Mouse (Mus musculus): Measurements from ENCODE around the gene Rps25. TPM values are rescaled to one million over a fixed set of nuclear protein-coding genes. Genes with fewer than 3 reads are reported as not detected.
"Not testable (repeated sequence)": the region's sequence is repeated elsewhere in the genome, so short reads cannot be mapped to it uniquely, and the experiment has no call there.

Gene Rps25
- polyA plus RNA-seq, 1 experiment from 2014 or later: 1,882 TPM

GRCm38 (mm10) chr9:44432577-44433185, 25.7 kb downstream of the Rps25 start:
- WGBS: 36% methylated on average over 5 of the region's 5 CpGs
- Histone ChIP-seq H3K9ac (no peak overlapping the region), H3K4me1 (no peaks in the 10 kb centered on the region; the same call in 1 of the 2 replicates), H3K36me3 (no peaks in the 10 kb centered on the region), H3K27ac (no peak overlapping the region), H3K4me2 (no peak overlapping the region), H3K9me3 (replicated peaks) (no peaks in the 10 kb centered on the region), H3K27me3 (no peaks in the 10 kb centered on the region), H3K4me3 (replicated peaks) (no peak overlapping the region)
- ATAC-seq (replicated peaks; ENCODE audit: low FRiP score): no peak

GRCm38 (mm10) chr9:44435747-44436146, 28.8 kb downstream of the Rps25 start:
- no peak overlapping the region for H3K9ac ChIP-seq
- no peaks in the 10 kb centered on the region for H3K27me3 ChIP-seq
- no peak for ATAC-seq (replicated peaks; ENCODE audit: low FRiP score)
- no peak overlapping the region for H3K4me3 ChIP-seq (replicated peaks)
- no peaks in the 10 kb centered on the region; the same call in 1 of the 2 replicates for H3K4me1 ChIP-seq
- H3K27ac ChIP-seq: no peak overlapping the region
- H3K9me3 ChIP-seq (replicated peaks): no peaks in the 10 kb centered on the region
- 77% methylated on average over 6 of the region's 6 CpGs for WGBS
- H3K36me3 ChIP-seq: no peaks in the 10 kb centered on the region
- no peak overlapping the region for H3K4me2 ChIP-seq

- Histone ChIP-seq H3K27me3 (no peaks in the 10 kb centered on the region), H3K9ac (no peak within 1 kb of the TSS), H3K27ac (no peak within 1 kb of the TSS), H3K4me3 (replicated peaks) (no peak within 1 kb of the TSS), H3K36me3 (no peaks in the 10 kb centered on the region), H3K9me3 (replicated peaks) (no peaks in the 10 kb centered on the region), H3K4me2 (no peak within 1 kb of the TSS), H3K4me1 (no peaks in the 10 kb centered on the region)
- no peak for ATAC-seq (replicated peaks; ENCODE audit: low FRiP score)
- WGBS: 78% methylated on average over 19 of the region's 19 CpGs
These were observed 34.0 kb downstream of the Rps25 start, which contains the start of gene Foxr1 for GRCm38 (mm10) chr9:44440961-44441360. Gene Foxr1 (minus strand): TSS chr9:44441136.

GRCm38 (mm10) chr9:44444402-44445025, 37.6 kb downstream of the Rps25 start:
- 89% methylated on average over 7 of the region's 7 CpGs for WGBS

GRCm38 (mm10) chr9:44450387-44450786, 43.4 kb downstream of the Rps25 start:
- no peak overlapping the region for H3K27ac ChIP-seq
- H3K9me3 ChIP-seq (replicated peaks): no peaks in the 10 kb centered on the region
- no peak overlapping the region for H3K4me2 ChIP-seq
- no peaks in the 10 kb centered on the region for H3K36me3 ChIP-seq
- H3K27me3 ChIP-seq: peaks cover 22% of the 10 kb centered on the region
- H3K4me3 ChIP-seq (replicated peaks): no peak overlapping the region
- H3K9ac ChIP-seq: no peak overlapping the region
- peaks cover 14% of the 10 kb centered on the region for H3K4me1 ChIP-seq
- no peak for ATAC-seq (replicated peaks; ENCODE audit: low FRiP score)

More at GRCm38 (mm10) chr9:44444402-44445025, 37.6 kb downstream of the Rps25 start:
- H3K9ac ChIP-seq; ATAC-seq (replicated peaks; ENCODE audit: low FRiP score); H3K27ac ChIP-seq; H3K36me3 ChIP-seq; H3K4me1 ChIP-seq; H3K4me2 ChIP-seq; H3K27me3 ChIP-seq; H3K4me3 ChIP-seq (replicated peaks); H3K9me3 ChIP-seq (replicated peaks): not testable (repeated sequence)

- peak; percentile 82 for ATAC-seq (replicated peaks; ENCODE audit: low FRiP score)
- H3K9me3 ChIP-seq (replicated peaks): no peaks in the 10 kb centered on the region
- H3K27ac ChIP-seq: no peak overlapping the region
- peak overlapping the region; percentile 40 for H3K4me2 ChIP-seq
- H3K27me3 ChIP-seq: peaks cover 38% of the 10 kb centered on the region
- no peak overlapping the region for H3K9ac ChIP-seq
- 10% methylated on average over 14 of the region's 14 CpGs for WGBS
- 0 out of 2 replicates have a peak overlapping the region, but pooled peaks have one; percentile 7 for H3K4me3 ChIP-seq (replicated peaks)
- H3K36me3 ChIP-seq: no peaks in the 10 kb centered on the region
- peaks cover 14% of the 10 kb centered on the region for H3K4me1 ChIP-seq
These were observed 47.4 kb downstream of the Rps25 start for GRCm38 (mm10) chr9:44454132-44454890.

GRCm38 (mm10) chr9:44454891-44455220, 47.9 kb downstream of the Rps25 start, which contains the start of gene Upk2:
Gene Upk2 (minus strand): TSS chr9:44454976.
- Histone ChIP-seq H3K9ac (no peak within 1 kb of the TSS; the same call in 1 of the 2 replicates), H3K4me2 (peak within 1 kb of the TSS; percentile 40), H3K9me3 (replicated peaks) (no peaks in the 10 kb centered on the region), H3K36me3 (no peaks in the 10 kb centered on the region), H3K4me3 (replicated peaks) (0 out of 2 replicates have a peak within 1 kb of the TSS, but pooled peaks have one; percentile 7), H3K4me1 (peaks cover 14% of the 10 kb centered on the region), H3K27me3 (peaks cover 38% of the 10 kb centered on the region), H3K27ac (no peak within 1 kb of the TSS)
- no peak for ATAC-seq (replicated peaks; ENCODE audit: low FRiP score)
- WGBS: 32% methylated on average over 4 of the region's 4 CpGs

GRCm38 (mm10) chr9:44457035-44457742, 50.2 kb downstream of the Rps25 start:
- no peaks in the 10 kb centered on the region for H3K9me3 ChIP-seq (replicated peaks)
- H3K4me3 ChIP-seq (replicated peaks): no peak overlapping the region
- no peak overlapping the region for H3K4me2 ChIP-seq
- 2% methylated on average over 11 of the region's 11 CpGs for WGBS
- H3K27ac ChIP-seq: no peak overlapping the region
- peaks cover 38% of the 10 kb centered on the region for H3K27me3 ChIP-seq
- H3K36me3 ChIP-seq: no peaks in the 10 kb centered on the region
- peaks cover 14% of the 10 kb centered on the region for H3K4me1 ChIP-seq
- ATAC-seq (replicated peaks; ENCODE audit: low FRiP score): 0 out of 2 replicates have a peak, but pooled peaks have one; percentile 12
- H3K9ac ChIP-seq: no peak overlapping the region

Small RNA genes within 50 kb of the gene (microRNA-seq; reads per million reads assigned to microRNA genes)
- gene Mir7085: not detected

Other genes with a start within 250 kb of the Rps25 start
- gene Cbl, start 173.1 kb upstream of the Rps25 start, polyA plus RNA-seq (2015; fragmentation: Nextera tagmentation; extraction: Ambion mirVana): 18.6 and 22.9 TPM in 2 replicates
- gene Ccdc153, start 166.5 kb upstream of the Rps25 start, polyA plus RNA-seq (2015; fragmentation: Nextera tagmentation; extraction: Ambion mirVana): not detected in 2 replicates
- gene Pdzd3, start 155.7 kb upstream of the Rps25 start, polyA plus RNA-seq (2015; fragmentation: Nextera tagmentation; extraction: Ambion mirVana): 7.8 and 8.5 TPM in 2 replicates
- 6.5 and 7.9 TPM in 2 replicates for gene Nlrx1, start 138.5 kb upstream of the Rps25 start, polyA plus RNA-seq (2015; fragmentation: Nextera tagmentation; extraction: Ambion mirVana)
- 2.5 and 3.4 TPM in 2 replicates for gene Abcg4, start 118.5 kb upstream of the Rps25 start, polyA plus RNA-seq (2015; fragmentation: Nextera tagmentation; extraction: Ambion mirVana)
- 27.1 and 27.9 TPM in 2 replicates for gene Hinfp, start 101.5 kb upstream of the Rps25 start, polyA plus RNA-seq (2015; fragmentation: Nextera tagmentation; extraction: Ambion mirVana)
- gene C2cd2l, start 86.9 kb upstream of the Rps25 start, polyA plus RNA-seq (2015; fragmentation: Nextera tagmentation; extraction: Ambion mirVana): 6.6 and 8.8 TPM in 2 replicates
- 41.7 and 46.7 TPM in 2 replicates for gene Dpagt1, start 81.1 kb upstream of the Rps25 start, polyA plus RNA-seq (2015; fragmentation: Nextera tagmentation; extraction: Ambion mirVana)
- 390 and 426 TPM in 2 replicates for gene H2afx, start 72.4 kb upstream of the Rps25 start, polyA plus RNA-seq (2015; fragmentation: Nextera tagmentation; extraction: Ambion mirVana)
- 126 and 145 TPM in 2 replicates for gene Hmbs, start 62.9 kb upstream of the Rps25 start, polyA plus RNA-seq (2015; fragmentation: Nextera tagmentation; extraction: Ambion mirVana)
- 30.4 and 32.9 TPM in 2 replicates for gene Vps11, start 45.5 kb upstream of the Rps25 start, polyA plus RNA-seq (2015; fragmentation: Nextera tagmentation; extraction: Ambion mirVana)
- gene Hyou1, start 27.6 kb upstream of the Rps25 start, polyA plus RNA-seq (2015; fragmentation: Nextera tagmentation; extraction: Ambion mirVana): 43.9 and 48.2 TPM in 2 replicates
- gene Slc37a4, start 10.3 kb upstream of the Rps25 start, polyA plus RNA-seq (2015; fragmentation: Nextera tagmentation; extraction: Ambion mirVana): 47.5 and 48.4 TPM in 2 replicates
- 135 and 138 TPM in 2 replicates for gene Trappc4, start 461 bp downstream of the Rps25 start, polyA plus RNA-seq (2015; fragmentation: Nextera tagmentation; extraction: Ambion mirVana)
- 29.1 and 30.9 TPM in 2 replicates for gene Ccdc84, start 11.4 kb downstream of the Rps25 start, polyA plus RNA-seq (2015; fragmentation: Nextera tagmentation; extraction: Ambion mirVana)
- not detected in 2 replicates for gene Foxr1, start 34.0 kb downstream of the Rps25 start, polyA plus RNA-seq (2015; fragmentation: Nextera tagmentation; extraction: Ambion mirVana)
- 0.60 and 2.5 TPM in 2 replicates for gene Upk2, start 47.8 kb downstream of the Rps25 start, polyA plus RNA-seq (2015; fragmentation: Nextera tagmentation; extraction: Ambion mirVana)
- gene Bcl9l, start 75.7 kb downstream of the Rps25 start, polyA plus RNA-seq (2015; fragmentation: Nextera tagmentation; extraction: Ambion mirVana): 11.3 and 11.7 TPM in 2 replicates
- not detected in 2 replicates for gene Cxcr5, start 154.7 kb downstream of the Rps25 start, polyA plus RNA-seq (2015; fragmentation: Nextera tagmentation; extraction: Ambion mirVana)
- gene Ddx6, start 197.8 kb downstream of the Rps25 start, polyA plus RNA-seq (2015; fragmentation: Nextera tagmentation; extraction: Ambion mirVana): 16.7 and 17.9 TPM in 2 replicates